Mouse (Mus musculus) bone marrow macrophage, adult 2 months (primary cell): Measurements from ENCODE around the gene Prss50.

ENCODE experiments used
- CTCF ChIP-seq: IDR thresholded peaks from 2 replicates; pipeline ENCODE4 v1.5.1; 2012; ENCODE audit warnings: low read depth, mild to moderate bottlenecking, low read length, moderate library complexity
- POLR2A ChIP-seq: IDR thresholded peaks from 2 replicates; pipeline ENCODE4 v1.6.1; 2012; ENCODE audit warnings: mild to moderate bottlenecking, low read depth, low read length, borderline replicate concordance

DNA sequence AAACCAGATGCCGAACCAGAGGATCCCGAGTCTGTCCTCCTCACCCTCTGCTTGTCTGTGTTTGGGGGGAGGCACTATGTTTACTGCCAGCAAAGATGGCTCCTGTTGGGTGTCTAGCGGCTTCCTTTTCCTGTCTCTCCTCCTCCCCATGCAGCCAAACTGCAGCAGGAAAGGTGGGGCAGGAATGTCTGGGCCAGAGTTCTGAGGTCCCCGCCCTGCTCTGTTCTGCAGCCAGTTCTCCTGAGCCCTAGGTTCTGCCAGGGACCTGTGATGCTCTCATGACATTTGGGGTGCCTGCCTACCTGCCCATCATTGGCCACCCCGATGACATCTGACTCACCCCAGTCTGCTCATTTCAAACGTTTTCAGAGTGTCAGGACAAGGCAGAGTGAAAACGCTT is 24.2 kb downstream of the Prss50 start:
- TF ChIP-seq CTCF = no peak
- no peak for TF ChIP-seq POLR2A
